Mouse (Mus musculus) G1E (cell line): ENCODE measurements around the gene Map7d1.

ENCODE experiments used
- CTCF ChIP-seq: IDR thresholded peaks from 2 replicates; pipeline ENCODE4 v1.5.1; 2012; ENCODE audit warnings: low read depth, low read length, inconsistent platforms, mixed read lengths
- GATA1 ChIP-seq: IDR thresholded peaks from 2 replicates; pipeline ENCODE4 v1.6.1; 2012; ENCODE audit warnings: borderline replicate concordance, low read length, inconsistent platforms, mixed read lengths
- GATA2 ChIP-seq: IDR thresholded peaks from 2 replicates; pipeline ENCODE4 v1.6.1; 2012; ENCODE audit warnings: low read depth, low read length, inconsistent platforms, borderline replicate concordance
- POLR2AphosphoS5 ChIP-seq: IDR thresholded peaks from 2 replicates; pipeline ENCODE4 v1.6.1; 2012; ENCODE audit warnings: low read depth, low read length, inconsistent platforms; ENCODE audit not compliant: insufficient replicate concordance
- TAL1 ChIP-seq: conservative IDR thresholded peaks from 2 replicates; pipeline ENCODE4 v1.6.1; 2012; ENCODE audit warnings: low read depth, low read length, inconsistent platforms, mixed read lengths

DNA sequence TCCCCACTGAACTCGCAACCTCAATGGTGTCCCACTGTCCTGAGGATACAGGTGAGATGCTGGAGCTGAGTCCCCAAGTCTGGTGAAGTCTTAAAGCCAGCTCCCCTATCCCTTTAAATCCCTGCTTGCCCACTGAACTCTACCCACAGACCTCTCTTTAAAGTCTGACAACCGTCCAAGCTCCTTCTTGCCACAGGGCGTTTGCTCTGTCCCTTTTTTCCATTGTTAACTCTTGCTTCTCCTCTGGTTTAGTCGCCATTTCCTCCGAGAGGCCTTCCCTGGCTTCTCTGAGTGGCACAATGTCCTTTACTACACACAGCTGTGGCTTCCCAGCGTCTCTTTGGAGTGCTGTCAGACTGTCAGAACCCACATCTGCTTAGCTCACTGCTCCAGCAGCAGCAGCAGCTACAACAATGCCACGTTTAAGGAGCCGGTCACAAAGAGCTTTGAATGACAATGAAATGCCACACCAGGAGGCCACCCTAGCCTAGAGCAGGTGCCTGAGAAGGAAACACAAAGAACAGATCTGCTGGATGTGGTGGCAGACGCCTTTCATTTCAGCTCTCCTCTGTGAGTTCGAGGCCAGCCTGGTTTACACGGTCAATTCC is 7.8 kb downstream of the Map7d1 start:
- TF ChIP-seq CTCF = no peak
- TF ChIP-seq TAL1 = no peak
- TF ChIP-seq GATA1 = no peak
- TF ChIP-seq POLR2AphosphoS5 = no peak
- TF ChIP-seq GATA2 = no peak
